Mouse (Mus musculus) ES-Bruce4 (cell line): ENCODE measurements around the gene Btbd16.

Experiments used
- CTCF ChIP-seq: IDR thresholded peaks from one replicate; pipeline ENCODE4 v1.8.1; 2011; ENCODE audit warnings: low read depth, low read length
- EP300 ChIP-seq: IDR thresholded peaks from 2 replicates; pipeline ENCODE4 v1.6.1; 2011; ENCODE audit warnings: low read depth, low read length; ENCODE audit not compliant: insufficient read depth
- POLR2A ChIP-seq: IDR thresholded peaks from one replicate; pipeline ENCODE4 v1.8.1; 2011; ENCODE audit warnings: low read length; ENCODE audit not compliant: insufficient read depth

GRCm38 (mm10) chr7:130837941-130838657 is 64.2 kb downstream of the Btbd16 start:
- TF ChIP-seq POLR2A (no peak), CTCF (no peak), EP300 (no peak)
